Comparison of ENCODE assay signal across 13 mouse cellular contexts in the genomic region with DNA sequence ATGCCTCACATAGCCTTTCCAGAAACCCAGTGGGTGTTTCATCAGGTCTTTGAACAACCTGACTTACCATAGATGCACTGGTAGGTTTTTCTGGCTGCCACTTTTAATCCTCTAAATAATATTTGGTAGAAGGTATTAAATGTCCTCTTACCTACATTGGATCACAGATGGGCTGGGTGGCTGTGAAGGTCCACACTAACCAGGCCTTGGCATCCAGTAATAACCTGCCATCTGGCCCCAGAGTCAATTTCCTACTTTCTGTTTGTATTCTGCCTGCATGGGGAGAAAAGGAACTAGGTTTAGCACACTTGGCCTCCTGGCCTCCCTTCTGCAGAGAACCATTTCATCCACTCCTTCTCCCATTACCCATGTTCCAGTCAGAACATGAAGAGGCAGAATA.
DNase-seq lines count a peak whose midpoint lies in the region; ATAC-seq lines count a peak whose summit lies in the region.
"Had no signal": no experiment of that assay in that cellular context is flagged by ENCODE, and none has a peak within 500 bp of the region (broad histone marks: within the 10 kb centered on the region; RNA-seq: fewer than 3 reads in every experiment).

No protein-coding gene starts in this region.

- no peak for ATAC-seq in megakaryocyte, adult 5-6 weeks (ENCODE audit: poor library complexity, severe bottlenecking)
- ATAC-seq: forebrain, embryonic 14.5 days; forebrain, embryonic 16.5 days had no signal

- DNase-seq in cerebellum, adult 11 months, result peak; percentile 0
- no peak for DNase-seq in cerebellum, postnatal 25 days
- peak; percentile 60 for DNase-seq in brain, adult 2 months (ENCODE audit: low read depth, low spot score)
- DNase-seq in cerebellum, adult 8-10 months, result peak; percentile 1
- peak; percentile 44 for DNase-seq in cerebellum, adult 9-11 months
- no peak for DNase-seq in right cerebral cortex, adult 18-20 months
- DNase-seq: adrenal gland, adult 2 months; adrenal gland, postnatal 10 days; adrenal gland, postnatal 25 days; embryo, embryonic 11 days had no signal

Comparison
In these comparisons a context has a peak if more than half of its experiments do, and no peak if none do; other contexts are left out.
1. DNase-seq: peak in cerebellum, adult 11 months (single experiment), brain, adult 2 months (single experiment), cerebellum, adult 8-10 months (single experiment) and cerebellum, adult 9-11 months (single experiment); none in cerebellum, postnatal 25 days (0 of 2) and right cerebral cortex, adult 18-20 months (single experiment).